Mouse (Mus musculus) intestine, embryonic 14.5 days (tissue): ENCODE measurements around the gene Tnc. TPM values are rescaled to one million over a fixed set of nuclear protein-coding genes. Genes with fewer than 3 reads are reported as not detected.

Source experiments
- ATAC-seq: fragments of 200-750 bp; cut with Nextera tagmentation; replicated peaks from 2 replicates; pipeline ENCODE4 v1.8.0; 2017; ENCODE audit warnings: low read depth, moderate number of reproducible peaks, moderate TSS enrichment, moderate library complexity; ENCODE audit not compliant: low FRiP score, low TSS enrichment
- DNase-seq: peaks from one replicate; pipeline ENCODE4 v3.0.0-alpha.2; 2018; ENCODE audit warnings: low spot score
- H3K27ac ChIP-seq: fragments of 300-500 bp; sonication (generic); 2 replicates; pipeline ENCODE4 v1.5.1; 2014; ENCODE audit warnings: low read depth, mild to moderate bottlenecking, control low read depth
- H3K27me3 ChIP-seq: fragments of 300-500 bp; sonication (generic); replicated peaks from 2 replicates; pipeline ENCODE4 v1.6.1; 2014; ENCODE audit warnings: low read length, control low read depth; ENCODE audit not compliant: control insufficient read depth, insufficient read depth
- H3K36me3 ChIP-seq: fragments of 300-500 bp; sonication (generic); 2 replicates; pipeline ENCODE4 v1.6.1; 2014; ENCODE audit warnings: low read length, control low read depth; ENCODE audit not compliant: control insufficient read depth, insufficient read depth
- H3K4me1 ChIP-seq: fragments of 300-500 bp; sonication (generic); replicated peaks from 2 replicates; pipeline ENCODE4 v1.6.1; 2014; ENCODE audit warnings: low read length, control low read depth, mixed read lengths; ENCODE audit not compliant: control insufficient read depth, insufficient read depth
- H3K4me2 ChIP-seq: fragments of 300-500 bp; sonication (generic); 2 replicates; pipeline ENCODE4 v1.6.1; 2014; ENCODE audit warnings: low read length
- H3K4me3 ChIP-seq: fragments of 300-500 bp; sonication (generic); 2 replicates; pipeline ENCODE4 v1.5.1; 2014; ENCODE audit warnings: low read depth, low read length, control low read depth, mixed read lengths
- H3K9ac ChIP-seq: fragments of 300-500 bp; sonication (generic); 2 replicates; pipeline ENCODE4 v1.6.1; 2014; ENCODE audit warnings: mild to moderate bottlenecking, low read length
- H3K9me3 ChIP-seq: fragments of 300-500 bp; sonication (generic); 2 replicates; pipeline ENCODE4 v1.6.1; 2016; ENCODE audit warnings: low read length, control low read depth; ENCODE audit not compliant: control insufficient read depth
- WGBS: fragments of 180-500 bp; shearing (Covaris S2); extraction: QIAGEN DNeasy Blood & Tissue Kit; methylation state at CpG from one replicate; pipeline ENCODE4 v1.1.7; 2014; 5-methylcytosine and 5-hydroxymethylcytosine counted together
- polyA plus RNA-seq: library from polyadenylated mRNA; unstranded; fragments of >200 nt; fragmentation: Nextera tagmentation; extraction: Ambion mirVana; gene quantifications from 2 replicates; pipeline ENCODE4 v1.2.1, GENCODE M21; 2014

Gene Tnc
- polyA plus RNA-seq, 1 experiment from 2014 or later = 5.9 TPM

DNA sequence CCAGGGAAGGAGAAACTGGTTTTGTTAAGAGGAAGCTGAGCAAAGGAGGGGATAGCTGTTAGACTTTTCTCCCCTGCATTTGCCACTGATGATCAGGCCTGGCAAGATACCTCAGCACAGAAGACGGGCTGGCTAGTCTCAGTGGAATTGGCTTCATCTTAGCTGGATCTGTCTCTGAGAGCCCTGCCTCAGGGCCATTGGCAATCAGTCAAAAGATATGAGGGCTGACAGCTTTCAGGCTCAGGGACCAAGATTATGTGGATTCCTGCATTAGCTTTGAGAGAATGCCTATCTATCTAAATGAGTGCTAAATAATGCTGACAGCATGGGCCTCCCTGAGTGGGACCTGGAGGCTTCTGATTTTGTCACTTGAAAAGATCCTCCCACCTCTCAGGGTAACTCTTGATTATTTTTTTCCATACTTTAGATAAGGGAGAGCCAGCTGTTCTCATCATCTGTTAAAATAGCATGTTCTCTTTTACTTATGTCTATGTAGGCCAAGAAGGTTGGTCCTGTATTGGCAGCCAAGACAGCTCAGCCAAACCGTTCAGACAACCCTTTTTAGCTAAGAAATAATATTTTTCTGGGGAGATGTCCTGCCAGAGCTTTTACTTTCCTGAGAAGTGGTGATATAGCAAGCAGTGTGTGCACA is 53.2 kb downstream of the Tnc start:
- WGBS = 44% methylated on average over 2 of the region's 2 CpGs
- H3K4me1 ChIP-seq = peaks cover 10% of the 10 kb centered on the region
- DNase-seq (peak; percentile 45), ATAC-seq (no peak)
- H3K27ac ChIP-seq = no peak overlapping the region
- H3K9me3 ChIP-seq = no peaks in the 10 kb centered on the region
- no peak overlapping the region for H3K4me2 ChIP-seq
- H3K36me3 ChIP-seq = no peaks in the 10 kb centered on the region
- no peaks in the 10 kb centered on the region for H3K27me3 ChIP-seq
- no peak overlapping the region for H3K9ac ChIP-seq
- no peak overlapping the region for H3K4me3 ChIP-seq

DNA sequence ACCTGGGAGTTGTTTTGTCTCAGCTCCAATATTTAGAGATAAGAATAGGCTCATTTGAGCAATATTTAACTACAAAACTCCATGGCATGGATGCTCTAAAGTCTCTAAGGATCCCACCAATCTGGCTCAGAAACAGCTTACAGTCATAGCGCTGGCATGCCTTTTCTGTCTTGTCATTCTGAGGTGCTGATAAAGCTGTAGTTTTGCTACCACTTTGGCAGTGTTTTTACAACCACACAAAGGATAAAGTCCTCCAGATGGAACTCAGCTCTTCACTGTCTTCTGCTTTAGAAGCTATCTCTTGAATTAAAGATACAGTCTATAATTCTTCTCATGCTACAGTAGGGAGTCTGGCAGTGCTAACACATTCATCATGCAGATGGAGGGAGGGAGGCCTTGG is 56.6 kb downstream of the Tnc start:
- no peak overlapping the region for H3K4me2 ChIP-seq
- ATAC-seq (no peak), DNase-seq (no peak)
- 0 out of 2 replicates have a peak, but pooled peaks cover 5% of the 10 kb centered on the region for H3K4me1 ChIP-seq
- no peak overlapping the region for H3K27ac ChIP-seq
- no peaks in the 10 kb centered on the region for H3K9me3 ChIP-seq
- H3K27me3 ChIP-seq = no peaks in the 10 kb centered on the region
- H3K4me3 ChIP-seq = no peak overlapping the region
- no peak overlapping the region for H3K9ac ChIP-seq
- 88% methylated on average over 1 of the region's 1 CpGs for WGBS
- H3K36me3 ChIP-seq = no peaks in the 10 kb centered on the region

- WGBS = 97% methylated on average over 5 of the region's 5 CpGs
- no peaks in the 10 kb centered on the region for H3K9me3 ChIP-seq
- H3K4me2 ChIP-seq = no peak overlapping the region
- H3K4me1 ChIP-seq = no peaks in the 10 kb centered on the region; the same call in 1 of the 2 replicates
- H3K9ac ChIP-seq = no peak overlapping the region
- DNase-seq (no peak), ATAC-seq (no peak)
- no peaks in the 10 kb centered on the region for H3K27me3 ChIP-seq
- no peak overlapping the region for H3K27ac ChIP-seq
- no peak overlapping the region for H3K4me3 ChIP-seq
- no peaks in the 10 kb centered on the region for H3K36me3 ChIP-seq
Observed at GRCm38 (mm10) chr4:63988090-63988489, 58.7 kb downstream of the Tnc start.

DNA sequence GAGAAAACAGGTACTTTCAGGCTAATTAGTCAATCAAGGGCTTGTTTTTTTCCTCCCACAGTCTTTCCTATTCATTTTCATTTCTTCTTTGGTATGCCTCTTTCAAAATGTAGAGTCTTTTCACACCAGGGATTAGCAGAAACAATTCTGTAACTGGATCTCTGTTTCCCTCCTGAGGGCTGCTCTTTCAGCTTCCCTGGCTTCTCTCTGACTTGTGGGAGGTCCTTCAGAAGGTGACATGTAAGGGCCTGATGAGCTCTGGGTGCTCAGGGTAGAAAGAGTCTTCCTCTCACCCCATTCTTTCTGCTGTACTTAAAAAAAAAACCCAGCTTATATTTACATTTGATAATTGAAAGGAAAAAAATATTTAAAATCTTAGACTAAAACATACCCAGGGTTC is 60.2 kb downstream of the Tnc start:
- ATAC-seq = no peak
- H3K4me3 ChIP-seq = no peak overlapping the region
- H3K4me1 ChIP-seq = peaks cover 6% of the 10 kb centered on the region; the same call in 1 of the 2 replicates
- no peak for DNase-seq
- no peak overlapping the region for H3K27ac ChIP-seq
- H3K27me3 ChIP-seq = no peaks in the 10 kb centered on the region
- no peak overlapping the region for H3K9ac ChIP-seq
- H3K36me3 ChIP-seq = no peaks in the 10 kb centered on the region
- no peaks in the 10 kb centered on the region for H3K9me3 ChIP-seq
- no peak overlapping the region for H3K4me2 ChIP-seq

- no peak overlapping the region for H3K4me2 ChIP-seq
- H3K4me3 ChIP-seq = no peak overlapping the region
- H3K9me3 ChIP-seq = no peaks in the 10 kb centered on the region
- H3K27me3 ChIP-seq = no peaks in the 10 kb centered on the region
- WGBS = 20% methylated on average over 8 of the region's 8 CpGs
- H3K36me3 ChIP-seq = no peaks in the 10 kb centered on the region
- H3K27ac ChIP-seq = no peak overlapping the region
- no peak overlapping the region for H3K9ac ChIP-seq
- ATAC-seq = no peak
- no peak for DNase-seq
- H3K4me1 ChIP-seq = peaks cover 6% of the 10 kb centered on the region; the same call in 1 of the 2 replicates
Observed at GRCm38 (mm10) chr4:63983098-63983445, 63.7 kb downstream of the Tnc start.

GRCm38 (mm10) chr4:63982425-63983097 is 64.3 kb downstream of the Tnc start:
- no peak overlapping the region for H3K4me2 ChIP-seq

GRCm38 (mm10) chr4:63980211-63980794 is 66.5 kb downstream of the Tnc start:
- H3K9me3 ChIP-seq = no peaks in the 10 kb centered on the region
- H3K36me3 ChIP-seq = no peaks in the 10 kb centered on the region
- H3K9ac ChIP-seq = no peak overlapping the region
- H3K27me3 ChIP-seq = no peaks in the 10 kb centered on the region
- ATAC-seq (no peak), DNase-seq (no peak)
- no peak overlapping the region for H3K4me2 ChIP-seq
- H3K4me3 ChIP-seq = no peak overlapping the region
- H3K27ac ChIP-seq = no peak overlapping the region
- H3K4me1 ChIP-seq = peaks cover 6% of the 10 kb centered on the region; the same call in 1 of the 2 replicates
- WGBS = 60% methylated on average over 1 of the region's 1 CpGs

More at GRCm38 (mm10) chr4:63982425-63983097, 64.3 kb downstream of the Tnc start:
- H3K4me1 ChIP-seq = peaks cover 6% of the 10 kb centered on the region; the same call in 1 of the 2 replicates
- no peaks in the 10 kb centered on the region for H3K9me3 ChIP-seq
- no peaks in the 10 kb centered on the region for H3K27me3 ChIP-seq
- no peak overlapping the region for H3K4me3 ChIP-seq
- H3K36me3 ChIP-seq = no peaks in the 10 kb centered on the region
- ATAC-seq (no peak), DNase-seq (no peak)
- H3K27ac ChIP-seq = no peak overlapping the region
- H3K9ac ChIP-seq = no peak overlapping the region
- 64% methylated on average over 12 of the region's 12 CpGs for WGBS

- Histone ChIP-seq H3K27me3 (no peaks in the 10 kb centered on the region), H3K27ac (no peak overlapping the region), H3K4me2 (no peak overlapping the region), H3K4me1 (peaks cover 6% of the 10 kb centered on the region; the same call in 1 of the 2 replicates), H3K4me3 (no peak overlapping the region), H3K9me3 (no peaks in the 10 kb centered on the region), H3K9ac (no peak overlapping the region), H3K36me3 (no peaks in the 10 kb centered on the region)
- no peak for ATAC-seq
- 29% methylated on average over 2 of the region's 2 CpGs for WGBS
- no peak for DNase-seq
Observed at GRCm38 (mm10) chr4:63979635-63980034, 67.2 kb downstream of the Tnc start.
